Mouse (Mus musculus) small intestine, adult 2 months (tissue): Measurements from ENCODE around the gene Ret.

Experiments
- CTCF ChIP-seq: fragments of 200-500 bp; IDR thresholded peaks from 2 replicates; pipeline ENCODE4 v1.5.1; 2012; ENCODE audit warnings: low read depth, mild to moderate bottlenecking, control low read depth, inconsistent platforms, low read length, moderate library complexity, mixed read lengths; ENCODE audit not compliant: insufficient replicate concordance, insufficient read length; ENCODE audit errors: extremely low read depth
- POLR2A ChIP-seq: fragments of 200-500 bp; IDR thresholded peaks from 2 replicates; pipeline ENCODE4 v1.6.1; 2012; ENCODE audit warnings: low read depth, mild to moderate bottlenecking, control low read depth, inconsistent platforms, low read length, moderate library complexity

DNA sequence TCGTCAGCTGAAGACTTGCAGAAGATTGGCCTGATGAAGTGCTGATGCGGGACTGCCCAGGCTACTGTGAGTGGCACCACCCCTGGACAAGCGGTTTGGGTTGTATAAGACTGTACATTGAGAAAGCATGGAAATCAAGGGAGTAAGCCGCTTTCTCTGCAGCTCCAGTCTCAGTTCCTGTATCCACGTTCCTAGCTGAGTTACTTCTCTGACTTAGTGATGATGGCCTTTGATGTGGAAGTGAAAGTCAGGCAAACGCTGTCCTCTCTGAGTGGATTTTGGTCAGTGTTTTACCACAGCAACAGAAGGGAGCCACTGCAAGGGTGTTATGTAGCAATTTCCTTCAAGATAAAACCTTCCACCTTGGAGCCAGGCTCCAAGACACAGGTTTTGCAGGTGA lies 56.6 kb downstream of the Ret start:
- TF ChIP-seq CTCF (no peak), POLR2A (no peak)
